Mouse (Mus musculus): Measurements from ENCODE around the gene Wfdc15b.

GRCm38 (mm10) chr2:164196700-164196990, 24.8 kb downstream of the Wfdc15b start:
- TF ChIP-seq CTCF (IDR thresholded peaks at IDR 0.05; ENCODE audit: control insufficient read depth, insufficient read depth, low read length) (no peak), POLR2A (IDR thresholded peaks at IDR 0.05; ENCODE audit: borderline replicate concordance, control insufficient read depth, low read depth, low read length) (no peak)

All from bone marrow, adult 2 months (tissue).